Mouse (Mus musculus) CD4-positive, CD25-positive, alpha-beta regulatory T cell, adult 4 months (primary cell): ENCODE data around the gene Gm44973. TPM values are rescaled to one million over a fixed set of nuclear protein-coding genes. Genes with fewer than 3 reads are reported as not detected.
A peak's percentile ranks its signal among the peaks of the same experiment; 100 is the strongest.

ENCODE experiments used
- ATAC-seq: one replicate; pipeline ENCODE4 v1.8.0; 2017
- polyA plus RNA-seq, 2 experiments: library from polyadenylated mRNA; unstranded; fragments of 100-300 nt; shearing (Covaris generic); gene quantifications; one replicate each; pipeline ENCODE4 v1.2.1; 2017

Gm44973 gene
- polyA plus RNA-seq, 2 experiments from 2014 or later: 7.9 to 8.9 TPM

GRCm38 (mm10) chr7:5052438-5052837 is 37.1 kb downstream of the Gm44973 start:
- peak; percentile 28 for ATAC-seq

- ATAC-seq: no peak
These were observed 37.6 kb downstream of the Gm44973 start for GRCm38 (mm10) chr7:5052931-5053343.

DNA sequence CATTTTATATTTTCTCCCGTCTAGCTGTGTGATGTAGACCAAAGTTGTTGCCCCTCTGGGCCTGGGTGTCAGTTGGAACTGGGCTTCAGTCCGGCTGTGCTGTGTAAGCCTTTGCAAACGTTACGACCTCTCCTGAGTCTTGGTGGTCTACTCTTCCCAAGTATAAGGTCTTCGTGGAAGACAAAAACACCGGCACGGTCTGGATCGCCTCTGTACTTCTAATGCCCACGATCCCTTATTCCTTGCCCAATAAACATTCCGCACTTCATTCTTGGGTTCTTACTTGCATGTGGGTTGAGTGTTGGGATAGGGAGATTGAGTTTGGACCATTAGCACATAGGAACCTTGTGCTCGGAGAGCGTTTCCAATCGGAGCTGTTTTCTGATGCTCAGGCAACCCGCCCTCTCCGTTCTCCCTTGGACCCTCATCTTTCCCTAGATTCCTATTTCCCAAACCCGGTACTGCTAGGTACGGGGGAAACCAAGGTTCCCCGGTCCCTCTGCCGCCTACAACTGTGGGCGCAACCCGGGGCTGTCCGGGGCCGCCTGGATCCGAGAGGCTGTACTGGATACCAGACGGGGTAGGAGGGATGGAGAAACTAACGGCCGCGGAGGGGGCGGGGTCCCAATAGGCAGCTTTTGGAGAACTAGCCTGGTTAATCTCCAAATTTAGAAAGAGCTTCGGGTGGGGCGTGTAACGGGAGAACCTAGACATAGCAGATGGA is 38.3 kb downstream of the Gm44973 start:
- ATAC-seq: no peak

DNA sequence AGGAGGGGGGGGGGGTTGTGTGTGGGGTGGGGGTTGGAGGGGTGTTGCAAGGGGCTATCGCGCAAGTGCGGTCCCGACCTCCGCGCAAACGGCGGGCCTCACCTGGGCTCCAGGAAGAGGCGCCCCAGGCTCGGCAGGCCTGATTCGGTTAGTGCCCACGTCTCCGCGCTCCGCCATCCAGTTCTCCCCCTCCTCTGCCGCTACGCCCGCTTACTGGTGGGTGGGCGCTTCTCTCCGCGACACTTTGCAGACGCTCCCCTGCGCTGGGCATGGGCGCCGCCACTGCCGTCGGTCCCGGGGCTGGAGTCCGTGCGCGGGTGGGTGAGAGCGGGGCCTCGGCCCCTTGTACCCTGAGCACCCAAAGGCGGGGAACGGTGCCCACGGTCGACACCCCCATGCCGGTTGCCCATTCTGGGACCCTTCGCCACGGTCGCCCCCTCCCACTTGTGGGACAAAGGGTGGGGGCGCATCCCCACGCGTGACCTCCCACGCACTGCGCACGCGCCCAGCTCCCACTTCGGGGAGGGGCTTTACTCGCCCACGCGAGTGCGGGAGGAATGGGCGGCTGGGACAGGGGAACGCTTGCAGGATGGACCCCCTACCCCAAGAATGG is 41.5 kb downstream of the Gm44973 start:
- no peak for ATAC-seq

- no peak for ATAC-seq
These were observed 42.1 kb downstream of the Gm44973 start for GRCm38 (mm10) chr7:5057381-5057780.

DNA sequence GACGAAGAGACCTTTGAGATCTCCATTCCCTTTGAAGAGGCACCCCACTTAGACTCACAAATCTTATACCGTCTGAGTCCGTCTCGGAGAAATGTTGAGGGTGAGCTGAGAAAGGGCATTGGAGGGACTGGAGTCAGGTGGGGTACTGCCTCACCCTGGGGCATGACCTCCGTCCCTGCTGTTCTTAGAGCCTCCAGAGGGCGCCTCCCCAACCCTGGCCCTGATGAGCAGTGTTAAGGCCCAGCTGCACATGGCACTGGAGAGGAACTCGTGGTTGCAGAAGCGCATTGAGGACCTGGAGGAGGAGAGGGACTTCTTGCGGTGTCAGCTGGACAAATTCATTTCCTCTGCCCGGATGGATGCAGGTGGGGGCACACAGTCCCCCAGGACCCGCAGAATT is 42.5 kb downstream of the Gm44973 start:
- no peak for ATAC-seq

DNA sequence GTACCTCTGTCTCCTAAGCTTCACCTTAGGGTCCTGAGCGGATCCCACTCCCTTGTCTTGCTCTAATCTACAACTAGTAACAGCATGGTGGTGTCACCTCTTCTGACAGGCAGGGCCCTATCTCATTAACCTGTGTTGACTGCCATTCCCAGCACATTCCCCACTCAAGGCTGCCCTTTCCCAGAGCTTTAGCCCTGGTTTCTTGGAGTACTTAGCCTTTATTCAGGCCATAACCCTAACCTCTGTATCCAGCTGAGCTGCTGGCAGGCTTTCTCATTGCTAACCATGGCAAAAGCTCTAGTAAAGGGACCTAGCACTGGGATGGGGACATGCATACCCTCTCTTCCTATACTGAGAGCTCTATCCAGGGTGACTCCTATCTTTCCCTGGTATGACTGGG is 43.3 kb downstream of the Gm44973 start:
- no peak for ATAC-seq

DNA sequence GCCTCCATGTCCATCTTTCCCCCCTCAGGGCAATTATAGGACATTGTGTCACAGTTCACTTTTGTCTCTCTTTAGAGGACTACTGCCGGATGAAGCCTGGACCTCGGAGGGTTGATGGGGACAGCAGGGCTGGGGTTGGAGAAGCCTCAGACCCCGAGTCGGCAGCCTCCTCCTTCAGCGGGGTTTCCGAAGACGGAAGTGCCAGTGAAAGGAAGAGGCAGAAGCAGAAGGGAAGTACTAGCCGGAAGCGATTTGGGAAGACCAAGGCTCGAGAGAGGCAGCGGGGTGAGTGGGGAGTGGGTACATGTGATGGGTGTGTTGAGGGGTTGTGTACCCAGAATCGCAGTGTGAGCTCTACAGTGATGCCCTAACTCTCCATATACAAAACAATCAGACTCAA is 44.1 kb downstream of the Gm44973 start:
- no peak for ATAC-seq

GRCm38 (mm10) chr7:5060239-5060731 is 45.0 kb downstream of the Gm44973 start:
- ATAC-seq: no peak

DNA sequence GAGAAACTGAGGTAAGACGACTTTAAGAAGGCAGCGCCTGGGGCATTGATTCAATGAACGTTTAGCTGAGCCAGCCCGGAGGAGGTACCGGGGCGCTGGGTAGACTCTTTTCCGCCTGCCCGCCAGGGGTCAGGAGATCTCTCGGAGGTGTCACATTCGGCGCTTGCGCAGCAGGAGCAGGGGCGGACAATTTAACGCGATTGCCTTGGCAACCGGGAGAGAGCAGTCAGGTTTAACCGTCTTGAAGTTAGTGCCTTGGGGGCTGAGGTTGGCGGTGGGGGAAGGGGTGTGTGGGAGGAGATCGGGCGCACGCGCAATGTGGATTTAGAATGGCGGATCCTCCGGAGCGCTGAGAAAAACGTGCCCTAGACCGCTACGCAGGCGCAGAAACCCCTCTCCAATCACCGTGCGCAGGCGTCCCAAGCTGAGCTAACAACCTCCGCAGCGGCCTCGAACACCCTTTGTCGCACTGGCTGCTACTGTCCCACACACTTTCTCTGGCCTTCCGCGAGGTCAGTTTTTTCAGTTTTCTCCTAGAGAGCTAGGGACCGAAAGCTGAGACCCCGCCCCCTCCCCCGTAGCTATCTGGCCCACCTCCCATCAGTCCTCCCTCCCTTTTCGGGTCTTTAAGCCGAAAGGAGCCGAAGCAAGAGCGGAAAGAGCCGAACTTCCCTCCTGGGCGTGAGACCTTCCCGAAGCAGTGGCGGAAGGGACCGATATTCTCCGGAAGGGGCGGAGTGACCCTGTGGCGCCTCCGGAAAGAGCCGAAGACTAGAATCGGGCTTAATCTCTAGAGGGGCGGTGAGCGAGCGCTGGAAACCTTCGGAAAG is 45.9 kb downstream of the Gm44973 start:
- ATAC-seq: peak; percentile 78

DNA sequence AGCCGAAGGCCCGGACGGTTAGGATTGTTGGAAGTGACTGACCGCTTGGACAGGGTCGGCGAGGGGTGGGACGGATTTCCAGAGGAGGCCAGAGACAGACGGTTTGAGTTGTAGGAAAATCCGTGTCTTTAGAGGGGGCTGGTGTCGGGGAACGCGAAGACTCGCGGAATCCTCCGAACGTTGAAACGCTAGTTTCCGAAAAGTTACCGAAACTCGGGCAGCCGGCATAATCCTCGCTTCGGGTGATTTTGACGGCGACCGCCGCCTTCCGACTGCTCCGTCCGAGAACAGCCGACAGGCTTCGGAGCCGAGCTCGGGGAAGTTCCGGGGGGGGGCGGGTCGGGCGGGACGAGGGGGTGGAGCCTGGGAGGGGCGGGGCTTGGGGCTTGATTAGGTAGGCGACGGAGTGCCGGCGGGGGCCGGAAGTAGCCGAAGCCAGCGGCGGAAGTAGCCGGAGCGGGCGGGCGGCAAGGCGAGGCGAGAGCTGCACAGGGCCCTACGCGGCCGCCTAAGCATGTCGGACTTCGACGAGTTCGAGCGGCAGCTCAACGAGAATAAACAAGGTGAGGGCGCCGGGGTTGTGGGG is 46.6 kb downstream of the Gm44973 start, which contains the start of gene U2af2:
Gene U2af2 (plus strand): TSS at position 370 of the 586 bp plus-strand sequence.
- ATAC-seq: peak; percentile 33

DNA sequence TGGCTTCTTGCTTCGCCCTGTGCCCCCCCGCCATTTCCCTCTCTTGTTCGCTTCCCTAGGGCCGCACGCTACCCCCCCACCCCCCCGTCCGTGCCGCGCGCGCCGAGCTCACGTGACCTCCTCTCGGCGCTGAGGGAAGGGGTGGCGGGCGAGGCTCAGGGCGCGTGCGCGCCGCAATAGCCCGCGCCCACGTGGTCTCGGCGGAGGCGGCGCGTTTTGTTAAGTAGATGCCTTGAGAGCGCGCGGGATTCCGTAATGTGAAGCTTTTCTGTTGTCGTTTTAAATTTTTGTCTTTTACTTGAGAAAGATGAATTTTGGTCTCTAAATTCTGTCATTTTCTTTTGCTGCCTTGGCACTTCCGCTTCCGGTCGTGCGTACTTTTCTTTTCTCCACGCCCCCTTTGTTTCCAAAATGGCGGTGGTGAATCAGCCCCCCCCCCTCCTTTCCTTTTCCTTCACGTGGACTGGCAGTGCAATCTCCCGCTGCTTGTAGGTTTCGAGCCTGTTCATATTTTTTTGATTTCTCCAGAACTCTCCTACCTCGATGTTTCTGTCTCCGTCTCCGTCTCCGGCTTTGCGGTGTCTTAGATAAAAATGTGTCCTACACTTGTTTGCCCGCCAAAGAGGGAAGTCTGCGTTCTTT is 47.2 kb downstream of the Gm44973 start:
- ATAC-seq: peak; percentile 22

- no peak for ATAC-seq
These were observed 49.6 kb downstream of the Gm44973 start for GRCm38 (mm10) chr7:5064886-5065285.

DNA sequence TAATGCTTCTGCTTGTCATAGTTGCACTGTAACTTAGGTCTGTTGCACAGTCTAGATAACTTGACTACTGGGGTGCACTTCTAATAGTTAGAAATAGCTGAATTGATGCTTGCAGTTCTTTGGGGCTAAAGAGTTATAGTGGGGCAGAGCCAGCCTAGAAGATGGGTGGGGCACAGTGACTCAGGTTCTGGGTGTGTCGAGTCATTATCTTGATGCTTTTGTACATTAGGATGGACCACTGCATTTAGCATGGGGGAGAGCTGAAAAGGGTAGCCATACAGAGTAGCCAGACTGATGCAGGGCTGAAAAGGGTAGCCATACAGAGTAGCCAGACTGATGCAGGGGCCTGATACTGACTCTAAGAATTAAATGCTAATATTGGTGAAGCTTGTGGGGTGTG is 58.3 kb downstream of the Gm44973 start:
- ATAC-seq: no peak

DNA sequence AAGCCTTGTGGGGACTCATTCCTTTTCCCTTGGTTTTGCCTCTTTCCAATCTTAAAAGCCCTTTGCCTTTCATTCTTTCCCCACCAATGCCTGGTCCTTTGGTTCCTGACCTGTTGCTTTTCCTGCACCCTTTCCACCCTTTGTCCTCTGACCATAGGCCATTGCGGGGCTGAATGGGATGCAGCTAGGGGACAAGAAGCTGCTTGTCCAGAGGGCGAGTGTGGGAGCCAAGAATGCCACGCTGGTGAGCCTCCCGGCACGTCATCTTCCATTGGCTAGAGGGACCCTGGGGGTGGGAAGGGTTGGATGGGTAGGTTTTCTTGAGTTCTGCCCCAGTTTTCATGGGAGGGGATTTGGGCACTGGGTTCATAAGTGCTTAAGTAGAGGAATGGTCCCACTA is 59.7 kb downstream of the Gm44973 start:
- no peak for ATAC-seq

DNA sequence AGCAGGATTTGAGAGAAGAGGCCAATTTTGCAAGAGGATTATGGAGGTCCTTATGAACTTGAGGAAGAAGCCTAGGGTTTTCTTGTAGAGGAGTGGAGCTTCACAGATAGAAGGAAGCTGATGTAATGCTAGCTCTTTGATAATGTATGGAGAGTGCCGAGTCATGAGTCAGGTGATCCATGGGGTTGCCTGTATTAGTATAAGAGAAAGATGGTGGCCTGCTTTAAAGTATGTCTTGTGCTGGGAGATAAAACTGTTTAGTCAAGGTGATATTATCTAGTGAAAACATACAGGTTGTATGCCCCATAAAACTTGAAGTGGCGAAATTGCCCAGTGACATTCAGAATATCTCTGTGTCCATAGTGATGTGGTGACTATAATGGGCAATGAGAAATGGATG is 61.6 kb downstream of the Gm44973 start:
- ATAC-seq: no peak

- peak; percentile 3 for ATAC-seq
These were observed 64.2 kb downstream of the Gm44973 start for GRCm38 (mm10) chr7:5079365-5080009.

DNA sequence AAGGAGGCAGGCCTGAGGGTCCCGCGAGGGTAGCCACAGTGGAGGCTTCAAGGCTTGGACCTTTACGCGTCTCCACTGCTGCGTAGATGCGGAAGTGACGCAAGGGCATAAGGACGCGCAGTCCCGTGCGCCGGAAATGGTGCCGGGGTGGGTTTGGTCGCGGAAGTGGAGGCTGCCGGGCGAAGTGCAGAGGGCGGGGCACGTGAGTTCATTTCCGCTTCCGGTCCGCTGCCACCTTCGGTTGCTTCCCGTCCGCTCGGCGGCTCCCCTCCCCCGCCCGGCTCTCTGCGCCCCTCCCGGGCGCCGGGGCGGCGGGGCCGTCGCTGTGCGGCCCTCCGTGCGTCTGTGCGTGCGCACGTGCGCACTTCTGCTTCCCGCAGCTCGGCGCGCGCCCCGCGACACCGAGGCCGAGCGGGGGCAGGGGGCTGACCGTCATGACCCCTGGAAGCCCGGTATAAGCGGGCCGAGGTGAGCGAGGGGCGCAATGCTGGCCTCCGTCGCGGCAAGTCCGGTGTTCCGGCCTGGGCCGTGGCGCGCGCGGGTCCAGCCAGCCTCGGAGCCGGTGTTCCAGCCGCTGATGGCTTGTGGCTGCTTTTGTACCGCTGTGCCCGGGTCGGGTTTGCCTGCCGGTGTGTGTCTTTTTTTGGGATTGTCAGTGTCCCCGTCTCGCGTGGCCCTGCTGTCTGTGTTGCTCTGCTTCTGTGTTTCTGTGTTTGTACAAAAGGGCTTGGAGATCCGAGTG is 64.9 kb downstream of the Gm44973 start, which contains the start of gene Epn1:
Gene Epn1 (plus strand): TSS at position 226 of the 742 bp plus-strand sequence.
- ATAC-seq: peak; percentile 99

DNA sequence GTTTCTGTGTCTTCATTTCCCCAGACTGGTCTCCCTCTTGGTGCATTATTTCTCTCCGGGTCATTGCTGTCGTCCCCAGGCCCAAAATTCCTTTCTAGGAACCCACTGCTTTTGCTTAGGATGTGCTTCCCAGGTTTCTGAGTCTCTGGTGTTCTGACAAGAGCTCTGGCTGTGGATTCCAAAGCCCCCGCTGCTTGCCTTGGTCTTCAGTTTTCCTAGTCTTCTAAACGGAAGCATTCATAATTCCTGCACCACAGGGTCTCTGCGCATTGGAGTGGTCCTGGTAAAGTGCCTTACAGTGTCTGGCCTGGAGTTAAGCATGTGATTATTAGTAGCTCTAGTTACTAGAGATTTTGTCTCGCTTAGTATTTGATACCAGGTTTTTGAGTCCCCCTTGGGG is 65.5 kb downstream of the Gm44973 start:
- ATAC-seq: no peak

DNA sequence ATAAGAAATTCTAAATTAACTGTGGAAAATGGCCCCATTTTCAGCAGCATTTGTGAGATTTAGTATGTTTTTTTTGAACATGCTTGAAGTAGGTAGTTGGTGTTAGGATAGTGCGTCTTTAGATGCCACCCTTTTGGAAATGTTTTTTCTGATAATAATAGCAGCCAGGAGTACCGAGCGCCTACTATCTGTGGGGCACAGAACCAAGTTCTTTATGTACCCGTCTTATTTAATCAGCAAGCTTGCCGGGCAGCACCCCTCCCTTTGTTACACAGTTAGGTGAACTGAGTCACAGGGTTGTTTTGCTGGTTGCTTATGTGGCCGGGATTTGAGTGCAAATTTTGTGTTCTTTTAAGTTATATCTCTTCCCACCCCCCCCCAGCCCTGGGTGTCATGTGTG is 65.9 kb downstream of the Gm44973 start:
- ATAC-seq: no peak

DNA sequence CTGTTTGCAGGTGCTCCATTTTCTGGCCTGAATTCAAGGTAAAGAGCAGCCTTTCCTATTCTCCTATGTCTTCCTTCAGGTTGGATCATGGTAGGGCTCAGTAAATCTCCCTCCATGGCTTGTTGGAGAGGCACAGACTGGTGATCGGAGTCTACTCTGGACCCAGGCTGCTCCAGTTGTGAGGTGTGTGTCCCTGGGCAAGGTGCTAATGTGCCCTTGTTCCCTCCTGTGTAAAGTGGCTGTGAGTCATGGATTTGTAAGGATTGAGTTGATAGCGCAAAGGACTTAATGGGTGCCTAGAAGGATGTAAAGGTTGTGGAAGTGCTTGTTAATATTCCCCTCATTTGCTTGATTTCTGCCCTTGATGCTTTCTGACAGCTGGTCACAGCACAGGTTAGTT is 66.6 kb downstream of the Gm44973 start:
- no peak for ATAC-seq
